Mouse (Mus musculus) C2C12 (cell line): ENCODE measurements around the gene Loxl4. TPM values are rescaled to one million over a fixed set of nuclear protein-coding genes. Genes with fewer than 3 reads are reported as not detected.

Experiments
- H3K27me3 ChIP-seq: one replicate; pipeline ENCODE4 v1.6.1; 2011; ENCODE audit not compliant: control insufficient read depth, insufficient read depth, insufficient read length
- H3K36me3 ChIP-seq: one replicate; pipeline ENCODE4 v1.6.1; 2011; ENCODE audit not compliant: control insufficient read depth, insufficient read depth
- H3K4me3 ChIP-seq: one replicate; pipeline ENCODE4 v1.5.1; 2011; ENCODE audit warnings: mild to moderate bottlenecking, control low read depth; ENCODE audit not compliant: poor library complexity, insufficient read depth, severe bottlenecking
- H3K79me2 ChIP-seq: one replicate; pipeline ENCODE4 v1.6.1; 2011; ENCODE audit not compliant: control insufficient read depth, insufficient read depth
- H3K79me3 ChIP-seq: one replicate; pipeline ENCODE4 v1.6.1; 2011; ENCODE audit warnings: low read depth, control low read depth
- H3ac ChIP-seq: one replicate; pipeline ENCODE3; 2011; ENCODE audit warnings: low read depth; ENCODE audit not compliant: control insufficient read depth, insufficient read length
- CEBPB ChIP-seq: IDR thresholded peaks from one replicate; pipeline ENCODE4 v1.6.1; 2011; ENCODE audit warnings: low read depth, mild to moderate bottlenecking, control low read depth, moderate library complexity
- CTCF ChIP-seq: IDR thresholded peaks from one replicate; pipeline ENCODE4 v1.5.1; 2011; ENCODE audit not compliant: control insufficient read depth, insufficient read depth, insufficient read length
- FOSL1 ChIP-seq: IDR thresholded peaks from one replicate; pipeline ENCODE4 v1.8.0; 2011; ENCODE audit warnings: mild to moderate bottlenecking, low read length; ENCODE audit not compliant: poor library complexity, insufficient read depth, severe bottlenecking
- MAX ChIP-seq: IDR thresholded peaks from one replicate; pipeline ENCODE4 v1.6.1; 2011; ENCODE audit warnings: mild to moderate bottlenecking, control low read depth
- MYOD1 ChIP-seq: IDR thresholded peaks from one replicate; pipeline ENCODE4 v1.6.1; 2011; ENCODE audit warnings: low read depth; ENCODE audit not compliant: control insufficient read depth, insufficient read length
- MYOG ChIP-seq: IDR thresholded peaks from one replicate; pipeline ENCODE4 v1.6.1; 2011; ENCODE audit not compliant: control insufficient read depth, insufficient read length; ENCODE audit errors: extremely low read depth
- USF1 ChIP-seq: IDR thresholded peaks from one replicate; pipeline ENCODE4 v1.6.1; 2011; ENCODE audit warnings: low read depth, mild to moderate bottlenecking, control low read depth, moderate library complexity
- polyA plus RNA-seq: library from polyadenylated mRNA; unstranded; fragments of >200 nt; fragmentation: generic; extraction: Trizol; gene quantifications from one replicate; pipeline ENCODE4 v1.2.1, GENCODE M21; 2012; ENCODE audit warnings: missing spikeins

The Loxl4 gene
- polyA plus RNA-seq, 1 experiment = 4.8 TPM

DNA sequence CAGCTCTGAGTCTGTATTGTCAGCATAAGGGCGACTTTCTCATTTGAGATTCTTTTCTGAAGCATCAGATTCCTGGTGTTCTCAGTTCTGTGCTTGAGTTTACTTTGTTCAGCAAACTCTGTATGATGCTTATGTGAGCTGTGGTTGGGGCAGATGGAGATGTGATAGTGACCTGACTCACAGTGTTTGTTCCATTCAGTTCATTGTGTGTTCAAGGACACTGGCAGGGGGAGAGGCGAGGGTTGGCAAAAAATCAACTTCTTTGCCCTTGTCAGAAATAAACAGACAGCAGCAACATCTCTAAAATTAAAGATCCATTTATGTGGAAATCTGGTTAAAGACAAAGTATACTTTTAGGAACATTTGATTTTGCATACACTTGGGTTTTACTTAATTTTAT lies 43.5 kb downstream of the Loxl4 start:
- Histone ChIP-seq H3K36me3 (no peaks in the 10 kb centered on the region), H3K79me2 (peaks cover 54% of the 10 kb centered on the region), H3K4me3 (no peak overlapping the region), H3K27me3 (no peaks in the 10 kb centered on the region), H3K79me3 (peaks cover 13% of the 10 kb centered on the region), H3ac (no peak overlapping the region)
- TF ChIP-seq FOSL1 = no peak
- no peak for TF ChIP-seq MYOD1
- TF ChIP-seq CEBPB = no peak
- no peak for TF ChIP-seq MYOG
- no peak for TF ChIP-seq USF1
- TF ChIP-seq MAX = no peak
- TF ChIP-seq CTCF = no peak

DNA sequence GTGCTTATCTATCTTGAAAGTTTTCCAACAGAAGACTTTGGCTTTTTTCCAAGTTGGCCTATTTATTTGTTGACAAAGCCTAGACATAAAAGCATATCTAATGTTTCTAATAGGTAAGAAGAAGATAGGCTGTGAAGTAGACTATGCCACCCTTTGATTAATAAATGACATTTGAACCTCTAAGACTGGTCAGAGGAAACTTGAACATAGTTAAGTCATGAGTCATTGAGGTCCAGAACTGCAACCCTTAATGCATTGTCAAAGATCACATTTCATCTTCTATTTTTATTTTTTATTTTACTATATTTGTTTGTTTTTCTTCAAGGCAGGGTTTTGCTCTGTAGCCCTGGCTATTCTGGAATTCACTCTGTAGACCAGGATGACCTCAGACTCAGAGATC lies 45.6 kb downstream of the Loxl4 start:
- no peaks in the 10 kb centered on the region for H3K36me3 ChIP-seq
- TF ChIP-seq CEBPB (no peak), FOSL1 (no peak), MAX (no peak), MYOD1 (no peak), MYOG (no peak), CTCF (no peak), USF1 (no peak)

DNA sequence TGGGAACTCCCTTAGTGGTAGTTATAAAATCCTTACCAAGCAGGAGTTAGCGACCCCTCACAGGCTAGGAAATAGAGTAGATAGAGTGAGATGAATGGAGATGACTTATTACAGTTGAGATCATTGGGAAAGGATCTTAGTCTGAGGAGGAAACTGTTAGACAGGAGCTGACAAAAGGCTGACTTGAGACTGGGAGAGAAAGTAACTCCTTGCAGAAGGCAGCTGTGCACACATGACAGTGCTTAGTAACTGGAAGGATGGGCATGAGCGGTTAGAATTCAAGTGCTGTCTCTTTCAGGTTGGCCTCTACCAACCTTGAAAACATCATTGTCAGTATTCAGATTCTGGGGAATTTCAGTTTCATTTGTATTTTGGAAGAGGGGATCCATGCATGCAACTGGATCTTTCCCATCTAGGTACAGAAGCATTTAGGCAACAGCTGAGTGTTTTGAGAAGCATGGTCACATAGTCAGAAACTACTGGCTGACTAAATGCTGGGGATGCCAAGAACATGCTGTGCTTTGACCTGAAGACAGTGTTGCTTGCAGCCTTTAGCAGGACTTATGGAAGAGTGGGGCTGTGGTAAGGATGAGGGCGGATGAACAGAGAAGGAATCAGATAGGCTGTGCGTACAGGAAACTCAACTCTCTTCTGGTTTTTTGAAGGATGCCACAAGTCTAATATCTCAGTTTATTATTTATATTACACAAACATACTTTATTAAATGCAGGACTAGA lies 46.2 kb downstream of the Loxl4 start:
- Histone ChIP-seq H3K79me3 (peaks cover 11% of the 10 kb centered on the region), H3K27me3 (no peaks in the 10 kb centered on the region), H3ac (no peak overlapping the region), H3K79me2 (peaks cover 44% of the 10 kb centered on the region), H3K36me3 (no peaks in the 10 kb centered on the region), H3K4me3 (no peak overlapping the region)
- no peak for TF ChIP-seq MYOD1
- TF ChIP-seq CEBPB = no peak
- TF ChIP-seq USF1 = no peak
- TF ChIP-seq MAX = no peak
- no peak for TF ChIP-seq MYOG
- no peak for TF ChIP-seq FOSL1
- no peak for TF ChIP-seq CTCF

More for the DNA sequence above, 45.6 kb downstream of the Loxl4 start:
- H3K27me3 ChIP-seq = no peaks in the 10 kb centered on the region
- H3K4me3 ChIP-seq = no peak overlapping the region
- H3K79me3 ChIP-seq = peaks cover 11% of the 10 kb centered on the region
- H3ac ChIP-seq = no peak overlapping the region
- peaks cover 44% of the 10 kb centered on the region for H3K79me2 ChIP-seq

DNA sequence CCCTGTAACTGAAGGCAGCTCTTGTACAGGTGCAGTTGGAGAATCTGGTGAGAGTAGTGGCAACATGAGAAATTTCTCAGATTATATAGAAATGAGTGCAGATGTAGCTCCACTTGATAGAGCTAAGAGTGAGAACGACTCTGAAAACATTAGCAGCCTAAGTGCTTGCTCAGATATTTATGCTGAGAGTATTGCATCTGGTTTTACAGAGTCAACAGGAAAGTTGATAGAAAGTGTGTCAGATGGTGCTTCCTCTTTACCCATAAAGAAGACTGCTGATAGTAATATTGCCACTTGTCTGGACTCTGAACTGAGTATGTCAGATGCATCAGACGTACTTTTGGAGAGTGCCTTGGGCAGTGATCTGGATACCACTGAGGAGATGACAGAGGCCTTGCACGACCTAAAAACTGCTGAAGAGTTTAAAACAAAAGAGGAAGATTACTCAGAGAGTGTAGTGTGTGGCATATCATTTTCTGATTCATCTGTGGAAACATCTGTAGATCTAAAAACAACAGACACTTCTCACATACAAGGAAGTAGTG lies 48.8 kb downstream of the Loxl4 start:
- Histone ChIP-seq H3K79me3 (peaks cover 6% of the 10 kb centered on the region), H3K27me3 (no peaks in the 10 kb centered on the region), H3K4me3 (no peak overlapping the region), H3ac (no peak overlapping the region), H3K36me3 (no peaks in the 10 kb centered on the region), H3K79me2 (peaks cover 36% of the 10 kb centered on the region)
- TF ChIP-seq CEBPB (no peak), CTCF (no peak), MAX (no peak), MYOD1 (no peak), MYOG (no peak), USF1 (no peak), FOSL1 (no peak)

DNA sequence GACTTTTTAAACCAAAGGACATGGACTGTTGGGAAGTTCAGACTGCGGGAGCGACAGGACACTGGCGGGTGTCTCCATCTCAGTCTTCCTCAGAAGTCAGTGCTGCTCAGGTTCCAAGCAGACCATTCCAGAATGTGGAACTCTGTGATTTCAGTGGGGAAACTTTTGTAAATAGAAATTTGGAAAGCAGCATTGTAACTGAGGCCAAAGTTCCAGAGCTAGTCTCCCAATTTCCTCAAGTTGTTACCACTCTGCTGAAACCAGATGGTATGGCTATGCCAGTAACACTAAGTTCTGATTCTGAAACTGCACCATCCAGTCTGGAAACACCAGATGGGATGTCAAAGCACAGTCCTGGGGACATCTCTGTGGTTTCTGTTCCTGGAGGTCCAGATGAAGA lies 49.6 kb downstream of the Loxl4 start:
- Histone ChIP-seq H3ac (no peak overlapping the region), H3K27me3 (no peaks in the 10 kb centered on the region), H3K79me3 (peaks cover 2% of the 10 kb centered on the region), H3K36me3 (no peaks in the 10 kb centered on the region), H3K4me3 (no peak overlapping the region), H3K79me2 (peaks cover 31% of the 10 kb centered on the region)
- TF ChIP-seq CEBPB (no peak), FOSL1 (no peak), MAX (no peak), MYOD1 (no peak), MYOG (no peak), USF1 (no peak), CTCF (no peak)

DNA sequence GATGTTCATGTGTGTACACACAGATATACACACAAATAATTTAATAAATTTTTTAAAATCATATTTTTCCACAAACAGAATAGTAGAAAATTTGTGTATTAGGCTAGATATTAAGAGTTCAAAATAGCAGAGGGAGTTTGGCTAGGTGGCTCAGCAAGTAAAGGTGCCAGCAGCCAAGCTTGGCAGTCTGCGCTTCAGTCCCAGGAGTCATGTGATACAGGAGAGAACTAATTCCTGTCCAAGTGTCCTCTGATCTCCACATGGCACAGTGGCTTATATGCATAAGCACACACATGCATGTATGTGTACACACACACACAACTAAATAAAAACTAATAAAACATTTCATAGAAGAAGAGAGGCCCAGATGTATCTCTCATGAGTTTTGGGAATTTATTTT lies 50.6 kb downstream of the Loxl4 start:
- Histone ChIP-seq H3K27me3 (no peaks in the 10 kb centered on the region), H3K79me2 (peaks cover 26% of the 10 kb centered on the region), H3K4me3 (no peak overlapping the region), H3ac (no peak overlapping the region), H3K36me3 (no peaks in the 10 kb centered on the region), H3K79me3 (peaks cover 2% of the 10 kb centered on the region)
- no peak for TF ChIP-seq CTCF
- TF ChIP-seq MYOD1 = no peak
- TF ChIP-seq MYOG = no peak
- no peak for TF ChIP-seq USF1
- TF ChIP-seq FOSL1 = no peak
- TF ChIP-seq MAX = no peak
- TF ChIP-seq CEBPB = no peak
